ENCODE assay signal across 26 mouse cellular contexts in the genomic region with DNA sequence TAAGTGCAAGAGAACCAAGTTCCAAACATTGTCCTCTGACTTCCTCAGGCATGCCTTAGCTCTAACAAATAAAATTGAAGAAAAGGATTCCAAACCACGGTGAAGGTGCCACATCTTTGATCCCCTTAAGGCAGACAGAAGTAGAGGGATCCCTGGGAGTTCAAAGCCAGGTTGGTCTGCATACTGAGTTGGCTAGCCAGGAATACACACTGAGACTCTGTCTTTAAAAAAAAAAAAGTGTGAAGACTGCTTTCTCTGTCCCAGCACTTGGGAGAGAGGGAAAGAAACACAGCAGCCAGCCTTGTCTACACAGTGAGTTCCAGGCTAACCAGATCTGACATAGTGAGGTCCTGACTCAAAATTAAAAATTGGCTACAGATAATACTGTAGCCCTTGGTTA. TPM values are rescaled to one million over a fixed set of nuclear protein-coding genes. Genes with fewer than 3 reads are reported as not detected.
DNase-seq lines count a peak whose midpoint lies in the region; ATAC-seq and TF ChIP-seq lines count a peak whose summit lies in the region.
"Had no signal": no experiment of that assay in that cellular context is flagged by ENCODE, and none has a peak within 500 bp of the region (broad histone marks: within the 10 kb centered on the region; RNA-seq: fewer than 3 reads in every experiment).

No protein-coding gene starts in this region.

- H3K27me3 ChIP-seq in heart, embryonic 12.5 days (replicated peaks): peaks cover 28% of the 10 kb centered on the region
- H3K27me3 ChIP-seq in lung, embryonic 14.5 days (ENCODE audit: insufficient read depth, low read length): no peaks in the 10 kb centered on the region
- H3K27me3 ChIP-seq: CH12.LX; stomach, embryonic 15.5 days had no signal

- H3K36me3 ChIP-seq in heart, embryonic 12.5 days: no peaks in the 10 kb centered on the region
- no peaks in the 10 kb centered on the region for H3K36me3 ChIP-seq in lung, embryonic 14.5 days (ENCODE audit: insufficient read depth)
- H3K36me3 ChIP-seq in ES-E14 (ENCODE audit: control insufficient read depth, insufficient read depth, low read length, poor library complexity, severe bottlenecking): no peaks in the 10 kb centered on the region; the same call in 1 of the 2 replicates
- H3K36me3 ChIP-seq: midbrain, embryonic 15.5 days; stomach, embryonic 15.5 days had no signal

- no peak for TF ChIP-seq POLR2A in embryonic fibroblast, embryonic 13.5 days (IDR thresholded peaks at IDR 0.05; ENCODE audit: low read depth, low read length)

- H3K4me1 ChIP-seq in heart, embryonic 12.5 days (replicated peaks): peaks cover 12% of the 10 kb centered on the region; the same call in 1 of the 2 replicates
- H3K4me1 ChIP-seq in lung, embryonic 14.5 days (ENCODE audit: insufficient read depth): peaks cover 6% of the 10 kb centered on the region
- H3K4me1 ChIP-seq in ES-E14 (ENCODE audit: control insufficient read depth in 2 of 2, insufficient read depth in 2 of 2, low read length in 2 of 2, poor library complexity in 1 of 2): peaks cover 6 to 7% of the 10 kb centered on the region in 2 experiments
- peaks cover 9% of the 10 kb centered on the region for H3K4me1 ChIP-seq in embryonic fibroblast, embryonic 13.5 days (ENCODE audit: control insufficient read depth, insufficient read depth, low read length)

- no peak for ATAC-seq in heart, embryonic 12.5 days (ENCODE audit: insufficient number of reproducible peaks, low FRiP score)
- no peak for ATAC-seq in lung, embryonic 14.5 days (ENCODE audit: insufficient read depth)
- ATAC-seq: liver, postnatal 0 days; midbrain, embryonic 15.5 days had no signal

- no peak overlapping the region for H3K4me3 ChIP-seq in heart, embryonic 12.5 days
- H3K4me3 ChIP-seq in lung, embryonic 14.5 days (ENCODE audit: low read depth, low read length): no peak overlapping the region
- H3K4me3 ChIP-seq in ES-E14 (ENCODE audit: insufficient read depth in 1 of 2, low read depth in 1 of 2, low read length in 2 of 2, poor library complexity in 1 of 2, severe bottlenecking in 1 of 2): peak overlapping the region; percentile 27 to 50
- no peak overlapping the region for H3K4me3 ChIP-seq in embryonic fibroblast, embryonic 13.5 days (ENCODE audit: insufficient read depth, low read length)
- H3K4me3 ChIP-seq: layer of hippocampus, adult 2 months; midbrain, embryonic 15.5 days; stomach, embryonic 15.5 days had no signal

- TF ChIP-seq CTCF in lung, embryonic 14.5 days (IDR thresholded peaks at IDR 0.05; ENCODE audit: low read depth): no peak
- TF ChIP-seq CTCF in embryonic fibroblast, embryonic 13.5 days (IDR thresholded peaks at IDR 0.05; ENCODE audit: borderline replicate concordance, insufficient read depth, low read length): no peak

- H3K9me3 ChIP-seq in heart, embryonic 12.5 days (replicated peaks): no peaks in the 10 kb centered on the region
- no peaks in the 10 kb centered on the region for H3K9me3 ChIP-seq in lung, embryonic 14.5 days (ENCODE audit: low read depth, low read length)
- no peaks in the 10 kb centered on the region for H3K9me3 ChIP-seq in ES-E14 (ENCODE audit: control insufficient read depth, insufficient read depth, low read depth, low read length)
- H3K9me3 ChIP-seq: midbrain, embryonic 15.5 days; stomach, embryonic 15.5 days had no signal

- H3K4me2 ChIP-seq in heart, embryonic 12.5 days: 0 out of 2 replicates have a peak overlapping the region, but pooled peaks have one; percentile 64
- H3K4me2 ChIP-seq in lung, embryonic 14.5 days: no peak overlapping the region; the same call in 1 of the 2 replicates

- H3K9ac ChIP-seq in heart, embryonic 12.5 days: no peak overlapping the region
- no peak overlapping the region for H3K9ac ChIP-seq in lung, embryonic 14.5 days
- H3K9ac ChIP-seq in ES-E14 (ENCODE audit: insufficient read depth, low read depth, low read length, poor library complexity, severe bottlenecking): peak overlapping the region; percentile 50; the same call in 1 of the 2 replicates
- H3K9ac ChIP-seq: hindbrain, embryonic 14.5 days; liver, postnatal 0 days; midbrain, embryonic 15.5 days; stomach, embryonic 15.5 days had no signal

- 17% methylated on average over 1 of the region's 1 CpGs for WGBS in heart, embryonic 12.5 days
- 10% methylated on average over 1 of the region's 1 CpGs for WGBS in lung, embryonic 14.5 days

- H3K27ac ChIP-seq in heart, embryonic 12.5 days (ENCODE audit: poor library complexity, severe bottlenecking): peak overlapping the region; percentile 74; the same call in 1 of the 2 replicates
- peak overlapping the region; percentile 93 for H3K27ac ChIP-seq in lung, embryonic 14.5 days (ENCODE audit: low read depth)
- H3K27ac ChIP-seq in ES-E14 (ENCODE audit: insufficient read depth, low read depth, low read length, poor library complexity, severe bottlenecking): peak overlapping the region; percentile 100
- peak overlapping the region; percentile 96 for H3K27ac ChIP-seq in embryonic fibroblast, embryonic 13.5 days (ENCODE audit: insufficient read depth, low read length)
- H3K27ac ChIP-seq: hindbrain, embryonic 14.5 days; layer of hippocampus, adult 2 months; midbrain, embryonic 15.5 days; stomach, embryonic 15.5 days had no signal

- in situ Hi-C loops in ES-E14 (cut with MboI; ENCODE audit: low sequenced_read_pairs in 2 of 2, unreplicated experiment in 2 of 2): no loop called here

- DNase-seq in heart, adult 18-20 months: no peak
- DNase-seq in lung, embryonic 14.5 days: no peak
- DNase-seq in lung, postnatal 4 days: no peak
- DNase-seq in ES-E14 (ENCODE audit: low read depth, low spot score): no peak
- no peak for DNase-seq in neural tube, embryonic 10.5 days (ENCODE audit: extremely low spot score, low spot score)
- DNase-seq: adrenal gland, adult 2 months; cerebellum, adult 9-11 months; gastrocnemius, postnatal 25 days; kidney, adult 8-10 months; kidney, postnatal 14 days; layer of hippocampus, postnatal 36 days; liver, postnatal 0 days; right cerebral cortex, postnatal 25 days; thymus, adult 18-20 months had no signal

TF ChIP-seq in ES-E14, 5 proteins besides CTCF, POLR2A, EP300 and RAD21:
- peak; percentile 74 for TF ChIP-seq ZNF384 (IDR thresholded peaks at IDR 0.05; ENCODE audit: low read depth, low read length)
- TF ChIP-seq CHD2 (IDR thresholded peaks at IDR 0.05; ENCODE audit: low read depth, low read length): no peak

RNA-seq across cellular contexts. Expression of gene Nanog, which starts 3.6 kb away (rescaled TPM):
- polyA plus RNA-seq in heart, embryonic 12.5 days (2016; fragmentation: Nextera tagmentation; extraction: Ambion mirVana): 0.49 and 0.86 TPM in 2 replicates
- total RNA-seq in heart, adult 18-20 months (2021): not detected
- 0.15 and 0.43 TPM in 2 replicates for polyA plus RNA-seq in lung, embryonic 14.5 days (2014; fragmentation: Nextera tagmentation; extraction: Ambion mirVana)
- 89.3 and 138 TPM in 2 replicates for total RNA-seq in ES-E14 (2012; rRNA removed)
- 0.93 and 1.1 TPM in 2 replicates for polyA plus RNA-seq in embryonic fibroblast, embryonic 13.5 days (2011; ENCODE audit: insufficient read length, low read depth, missing spikeins)
- total RNA-seq: adrenal gland, adult 2 months; CH12.LX; gastrocnemius, postnatal 25 days; heart, postnatal 25 days; layer of hippocampus, adult 2 months; layer of hippocampus, postnatal 36 days; liver, adult 2 months; megakaryocyte, adult 5-6 weeks; neutrophil, adult 5-6 weeks had no signal
- polyA plus RNA-seq: adrenal gland, adult 2 months; liver, adult 2 months; liver, postnatal 0 days; spleen, adult 2 months had no signal

Comparison
In these comparisons a context has a peak if more than half of its experiments do, and no peak if none do; other contexts are left out.
1. H3K4me3 ChIP-seq: peak in ES-E14 (2 of 2); none in heart, embryonic 12.5 days (single experiment), lung, embryonic 14.5 days (single experiment) and embryonic fibroblast, embryonic 13.5 days (single experiment).
2. Peak in every context shown above with its lines, with median percentiles within 50 percentile points of each other: H3K27ac ChIP-seq.